Comparison of ENCODE assay signal across 20 mouse cellular contexts in genomic region chr2:152139191-152139987, GRCm38 (mm10). TPM values are rescaled to one million over a fixed set of nuclear protein-coding genes. Genes with fewer than 3 reads are reported as not detected.
DNase-seq lines count a peak whose midpoint lies in the region; TF ChIP-seq lines count a peak whose summit lies in the region.
"Had no signal": no experiment of that assay in that cellular context is flagged by ENCODE, and none has a peak within 500 bp of the region (broad histone marks: within the 10 kb centered on the region; RNA-seq: fewer than 3 reads in every experiment).

No protein-coding gene starts in this region.

- peaks cover 9% of the 10 kb centered on the region for H3K4me1 ChIP-seq in lung, adult 2 months (ENCODE audit: control insufficient read depth, insufficient read depth, low read length)

- DNase-seq in cerebellum, postnatal 36 days = peak; percentile 37 to 41
- no peak for DNase-seq in cerebellum, adult 9-11 months
- DNase-seq in left cerebral cortex, postnatal 25 days (ENCODE audit: low spot score in 2 of 2) = peak; percentile 43 to 59
- no peak for DNase-seq in left cerebral cortex, adult 8-10 months (ENCODE audit: low spot score in 2 of 2)
- DNase-seq in brain, embryonic 14.5 days (ENCODE audit: low read depth) = peak; percentile 82
- DNase-seq in layer of hippocampus, postnatal 36 days = peak; percentile 39 to 48
- no peak for DNase-seq in lung, adult 2 months
- no peak for DNase-seq in gastrocnemius, postnatal 25 days
- DNase-seq: adrenal gland, postnatal 25 days; kidney, adult 18-20 months; kidney, postnatal 36 days; lung, postnatal 14 days; spleen, adult 18-20 months; thymus, postnatal 4 days had no signal

- TF ChIP-seq POLR2A in brain, embryonic 14.5 days (IDR thresholded peaks at IDR 0.05; ENCODE audit: borderline replicate concordance, extremely low read depth, insufficient read depth, insufficient read length, poor library complexity, severe bottlenecking) = no peak
- TF ChIP-seq POLR2A in lung, adult 2 months (IDR thresholded peaks at IDR 0.05; ENCODE audit: borderline replicate concordance, extremely low read depth, low read depth, low read length) = no peak

- intact Hi-C loops in left cerebral cortex, postnatal 25 days (cut with DNase I) = no loop called here

- 70% methylated on average over 10 of the region's 10 CpGs for WGBS in lung, adult 2 months

- H3K4me3 ChIP-seq in lung, adult 2 months (replicated peaks; ENCODE audit: extremely low read depth, low read depth, low read length) = no peak overlapping the region
- H3K4me3 ChIP-seq: embryonic facial prominence, embryonic 10.5 days; heart, embryonic 10.5 days; midbrain, embryonic 10.5 days had no signal

- TF ChIP-seq CTCF in brain, embryonic 14.5 days (IDR thresholded peaks at IDR 0.05; ENCODE audit: borderline replicate concordance, extremely low read depth, insufficient read depth, insufficient read length) = no peak
- TF ChIP-seq CTCF in lung, adult 2 months (IDR thresholded peaks at IDR 0.05; ENCODE audit: insufficient read depth, low read length) = no peak

RNA-seq across cellular contexts. Expression of gene Tcf15, which starts 4.0 kb away (rescaled TPM):
- total RNA-seq in left cerebral cortex, postnatal 25 days (2021) = 1 to 10 TPM in 1 of 2 experiments, under 1 TPM in 1; 0.76 to 1.1 TPM
- total RNA-seq in left cerebral cortex, adult 8-10 months (2022) = 1 to 10 TPM in 2 of 4 experiments, under 1 TPM in 2; 0.91 to 1.5 (median 1.0) TPM
- polyA plus RNA-seq in brain, embryonic 14.5 days (2012; rRNA removed) = 2.0 and 2.4 TPM in 2 replicates
- 1 to 10 TPM; 2.9 to 4.3 TPM for total RNA-seq in layer of hippocampus, postnatal 36 days (2021)
- polyA plus RNA-seq in lung, adult 2 months (2012; rRNA removed) = 2.4 and 5.5 TPM in 2 replicates
- total RNA-seq in gastrocnemius, postnatal 25 days (2021) = 10 to 100 TPM; 11.2 to 12.4 TPM
- polyA plus RNA-seq: C2C12 had no signal

RNA-seq across cellular contexts. Expression of gene Srxn1, which starts 34.1 kb away (rescaled TPM):
- 10 to 100 TPM; 85.6 to 96.7 TPM for total RNA-seq in left cerebral cortex, postnatal 25 days (2021)
- 100 to 1,000 TPM in 1 of 4 experiments, 10 to 100 TPM in 3; 84.6 to 103 (median 91.5) TPM for total RNA-seq in left cerebral cortex, adult 8-10 months (2022)
- 17.9 and 18.5 TPM in 2 replicates for polyA plus RNA-seq in brain, embryonic 14.5 days (2012; rRNA removed)
- total RNA-seq in layer of hippocampus, postnatal 36 days (2021) = 10 to 100 TPM; 71.6 to 77.6 TPM
- 47.3 and 54.8 TPM in 2 replicates for polyA plus RNA-seq in lung, adult 2 months (2012; rRNA removed)
- 10 to 100 TPM; 18.8 to 24.8 TPM for total RNA-seq in gastrocnemius, postnatal 25 days (2021)

RNA-seq across cellular contexts. Expression of gene Scrt2, which starts 58.1 kb away (rescaled TPM):
- 10 to 100 TPM; 15.2 to 18.5 TPM for total RNA-seq in left cerebral cortex, postnatal 25 days (2021)
- 10 to 100 TPM; 17.9 to 22.5 (median 20.4) TPM for total RNA-seq in left cerebral cortex, adult 8-10 months (2022)
- 66.5 and 88.8 TPM in 2 replicates for polyA plus RNA-seq in brain, embryonic 14.5 days (2012; rRNA removed)
- total RNA-seq in layer of hippocampus, postnatal 36 days (2021) = 10 to 100 TPM; 25.1 to 27.1 TPM
- polyA plus RNA-seq in lung, adult 2 months (2012; rRNA removed) = not detected in 2 replicates
- not detected for total RNA-seq in gastrocnemius, postnatal 25 days (2021)
- total RNA-seq: gastrocnemius, adult 8-10 months had no signal
- polyA plus RNA-seq: C2C12; heart, embryonic 10.5 days; stomach, postnatal 0 days had no signal

Comparison
In these comparisons a context has a peak if more than half of its experiments do, and no peak if none do; other contexts are left out.
1. DNase-seq: peak in cerebellum, postnatal 36 days (2 of 2), left cerebral cortex, postnatal 25 days (2 of 2), brain, embryonic 14.5 days (single experiment) and layer of hippocampus, postnatal 36 days (2 of 2); none in cerebellum, adult 9-11 months (single experiment), left cerebral cortex, adult 8-10 months (0 of 2), lung, adult 2 months (single experiment) and gastrocnemius, postnatal 25 days (single experiment).
2. RNA of gene Scrt2, which starts 58.1 kb away (total RNA-seq): 25.1 to 27.1 TPM in layer of hippocampus, postnatal 36 days, 17.9 to 22.5 TPM in left cerebral cortex, adult 8-10 months and 15.2 to 18.5 TPM in left cerebral cortex, postnatal 25 days; not detected in gastrocnemius, postnatal 25 days; every median in the first group is over 10 times any median in the second.